Mouse (Mus musculus) intestine, embryonic 15.5 days (tissue): ENCODE data around the gene Grk1. TPM values are rescaled to one million over a fixed set of nuclear protein-coding genes. Genes with fewer than 3 reads are reported as not detected.

Source experiments
- ATAC-seq: fragments of 200-750 bp; cut with Nextera tagmentation; 2 replicates; pipeline ENCODE4 v1.8.0; 2017; ENCODE audit warnings: moderate TSS enrichment, moderate library complexity
- H3K27ac ChIP-seq: fragments of 300-500 bp; sonication (generic); 2 replicates; pipeline ENCODE4 v1.5.1; 2015; ENCODE audit warnings: mild to moderate bottlenecking, inconsistent platforms
- H3K27me3 ChIP-seq: fragments of 300-500 bp; sonication (generic); replicated peaks from 2 replicates; pipeline ENCODE4 v1.6.1; 2015; ENCODE audit warnings: inconsistent platforms
- H3K36me3 ChIP-seq: fragments of 300-500 bp; sonication (generic); 2 replicates; pipeline ENCODE4 v1.6.1; 2015; ENCODE audit warnings: inconsistent platforms
- H3K4me1 ChIP-seq: fragments of 300-500 bp; sonication (generic); replicated peaks from 2 replicates; pipeline ENCODE4 v1.6.1; 2015; ENCODE audit warnings: inconsistent platforms
- H3K4me2 ChIP-seq: fragments of 300-500 bp; sonication (generic); replicated peaks from 2 replicates; pipeline ENCODE4 v1.6.1; 2015; ENCODE audit warnings: mild to moderate bottlenecking, inconsistent platforms
- H3K4me3 ChIP-seq: fragments of 300-500 bp; sonication (generic); replicated peaks from 2 replicates; pipeline ENCODE4 v1.5.1; 2015; ENCODE audit warnings: inconsistent platforms
- H3K9ac ChIP-seq: fragments of 300-500 bp; sonication (generic); 2 replicates; pipeline ENCODE4 v1.6.1; 2015; ENCODE audit warnings: inconsistent platforms
- H3K9me3 ChIP-seq: fragments of 300-500 bp; sonication (generic); 2 replicates; pipeline ENCODE4 v1.6.1; 2016; ENCODE audit warnings: inconsistent platforms
- WGBS: fragments of 180-500 bp; shearing (Covaris S2); methylation state at CpG from one replicate; pipeline ENCODE4 v1.1.7; 2015; 5-methylcytosine and 5-hydroxymethylcytosine counted together
- polyA plus RNA-seq: library from polyadenylated mRNA; unstranded; fragments of >200 nt; fragmentation: Nextera tagmentation; extraction: Ambion mirVana; gene quantifications from 2 replicates; pipeline ENCODE4 v1.2.1, GENCODE M21; 2015

Gene Grk1
- polyA plus RNA-seq, 1 experiment from 2014 or later: not detected

DNA sequence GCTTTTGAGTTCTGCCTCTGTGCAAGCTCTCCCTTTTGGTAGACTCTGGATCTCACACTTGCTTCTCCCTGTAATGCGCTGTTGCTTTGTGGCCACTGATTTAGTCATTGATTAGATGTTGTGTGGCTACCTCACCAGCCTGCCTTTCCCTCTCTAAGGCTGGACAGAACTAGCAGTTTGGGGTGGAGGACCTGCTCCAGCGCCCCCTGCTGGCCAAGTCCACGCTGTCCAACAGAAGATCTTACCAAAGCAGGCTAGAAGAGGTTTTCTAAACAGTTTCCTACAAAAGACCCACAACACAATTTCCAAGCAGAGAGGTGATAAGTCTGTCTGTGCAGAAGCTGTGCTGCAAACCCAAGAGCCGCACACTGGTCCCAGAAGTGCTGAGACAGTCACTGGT, 57.0 kb downstream of the Grk1 start:
- Histone ChIP-seq H3K4me3 (no peak overlapping the region), H3K36me3 (no peaks in the 10 kb centered on the region), H3K4me2 (no peak overlapping the region), H3K4me1 (no peaks in the 10 kb centered on the region), H3K27ac (no peak overlapping the region), H3K9me3 (no peaks in the 10 kb centered on the region), H3K9ac (no peak overlapping the region), H3K27me3 (no peaks in the 10 kb centered on the region)
- WGBS: 37% methylated on average over 4 of the region's 4 CpGs
- ATAC-seq: 0 out of 2 replicates have a peak, but pooled peaks have one; percentile 41

- Histone ChIP-seq H3K4me2 (no peak overlapping the region), H3K4me1 (no peaks in the 10 kb centered on the region), H3K27me3 (no peaks in the 10 kb centered on the region), H3K9me3 (no peaks in the 10 kb centered on the region), H3K27ac (no peak overlapping the region), H3K36me3 (no peaks in the 10 kb centered on the region), H3K9ac (no peak overlapping the region), H3K4me3 (no peak overlapping the region)
- ATAC-seq: no peak
- 66% methylated on average over 10 of the region's 10 CpGs for WGBS
Measured at GRCm38 (mm10) chr8:13462392-13462791, 57.5 kb downstream of the Grk1 start.

GRCm38 (mm10) chr8:13465324-13465723, 60.4 kb downstream of the Grk1 start:
- H3K4me2 ChIP-seq: no peak overlapping the region
- WGBS: 46% methylated on average over 7 of the region's 7 CpGs

GRCm38 (mm10) chr8:13466989-13467388, 62.1 kb downstream of the Grk1 start:
- Histone ChIP-seq H3K36me3 (no peaks in the 10 kb centered on the region), H3K9ac (no peak overlapping the region), H3K4me2 (no peak overlapping the region), H3K27ac (no peak overlapping the region), H3K4me3 (no peak overlapping the region), H3K9me3 (no peaks in the 10 kb centered on the region), H3K27me3 (no peaks in the 10 kb centered on the region), H3K4me1 (no peaks in the 10 kb centered on the region)
- 65% methylated on average over 5 of the region's 5 CpGs for WGBS
- no peak for ATAC-seq

More at GRCm38 (mm10) chr8:13465324-13465723, 60.4 kb downstream of the Grk1 start:
- Histone ChIP-seq H3K36me3 (no peaks in the 10 kb centered on the region), H3K27me3 (no peaks in the 10 kb centered on the region), H3K27ac (no peak overlapping the region), H3K9ac (no peak overlapping the region), H3K4me1 (no peaks in the 10 kb centered on the region), H3K9me3 (no peaks in the 10 kb centered on the region), H3K4me3 (no peak overlapping the region)
- no peak for ATAC-seq

- H3K36me3 ChIP-seq: no peaks in the 10 kb centered on the region
- 84% methylated on average over 9 of the region's 9 CpGs for WGBS
- no peak for ATAC-seq
Measured at GRCm38 (mm10) chr8:13468737-13469136, 63.9 kb downstream of the Grk1 start.

DNA sequence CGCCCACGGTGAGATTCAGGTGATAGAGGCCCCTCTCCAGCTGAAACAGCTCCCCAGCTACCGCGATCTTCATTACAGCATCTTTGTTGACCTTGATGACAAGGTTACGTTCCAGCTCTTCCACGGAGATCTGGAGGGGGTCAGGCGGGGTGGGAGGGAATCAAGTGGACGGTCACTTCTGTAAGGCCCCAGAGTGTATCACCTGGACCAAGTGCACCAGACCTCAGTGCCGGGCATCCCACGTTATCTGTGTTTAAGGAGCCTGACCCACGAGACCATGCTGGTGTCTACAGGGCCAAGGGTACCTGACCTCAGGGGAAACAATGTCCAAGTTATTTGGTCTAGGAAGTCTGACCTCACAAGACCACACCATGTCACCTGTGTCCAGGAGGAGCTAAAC, 66.6 kb downstream of the Grk1 start:
- H3K36me3 ChIP-seq: no peaks in the 10 kb centered on the region; the same call in 1 of the 2 replicates
- no peak overlapping the region for H3K27ac ChIP-seq
- no peaks in the 10 kb centered on the region for H3K9me3 ChIP-seq
- no peaks in the 10 kb centered on the region for H3K4me1 ChIP-seq
- no peak for ATAC-seq
- WGBS: 81% methylated on average over 11 of the region's 11 CpGs
- no peak overlapping the region for H3K4me2 ChIP-seq
- H3K9ac ChIP-seq: no peak overlapping the region
- no peaks in the 10 kb centered on the region for H3K27me3 ChIP-seq
- no peak overlapping the region for H3K4me3 ChIP-seq

More at GRCm38 (mm10) chr8:13468737-13469136, 63.9 kb downstream of the Grk1 start:
- no peaks in the 10 kb centered on the region for H3K4me1 ChIP-seq
- H3K4me2 ChIP-seq: no peak overlapping the region
- no peak overlapping the region for H3K9ac ChIP-seq
- no peak overlapping the region for H3K27ac ChIP-seq
- H3K27me3 ChIP-seq: no peaks in the 10 kb centered on the region
- no peaks in the 10 kb centered on the region for H3K9me3 ChIP-seq
- H3K4me3 ChIP-seq: no peak overlapping the region

Other genes starting within 250 kb of the Grk1 start
- 404 and 407 TPM in 2 replicates for gene Lamp1, start 245.9 kb upstream of the Grk1 start, polyA plus RNA-seq
- 51.6 and 56.3 TPM in 2 replicates for gene Grtp1, start 204.5 kb upstream of the Grk1 start, polyA plus RNA-seq
- gene Adprhl1, start 150.9 kb upstream of the Grk1 start, polyA plus RNA-seq: 0.24 and 0.43 TPM in 2 replicates
- 16.9 and 19.0 TPM in 2 replicates for gene Dcun1d2, start 117.0 kb upstream of the Grk1 start, polyA plus RNA-seq
- gene Tmco3, start 116.9 kb upstream of the Grk1 start, polyA plus RNA-seq: 30.7 TPM in 2 replicates
- 148 and 170 TPM in 2 replicates for gene Tfdp1, start 66.3 kb upstream of the Grk1 start, polyA plus RNA-seq
- not detected in 2 replicates for gene Atp4b, start 8.3 kb upstream of the Grk1 start, polyA plus RNA-seq
- 2.2 and 2.7 TPM in 2 replicates for gene Tmem255b, start 30.1 kb downstream of the Grk1 start, polyA plus RNA-seq
- gene Gas6, start 89.4 kb downstream of the Grk1 start, polyA plus RNA-seq: 50.9 and 57.8 TPM in 2 replicates
- gene 1700029H14Rik, start 157.4 kb downstream of the Grk1 start, polyA plus RNA-seq: not detected in 2 replicates